Mouse (Mus musculus) stomach, adult 2 months (tissue): ENCODE data around the gene Npy2r. TPM values are rescaled to one million over a fixed set of nuclear protein-coding genes. Genes with fewer than 3 reads are reported as not detected.

Source experiments
- polyA plus RNA-seq: library from polyadenylated mRNA; depleted of rRNA; stranded (reverse); fragments of >200 nt; gene quantifications from 2 replicates; pipeline ENCODE4 v1.2.3, GENCODE M21; 2012; rRNA removed

Gene Npy2r
- 0.09 TPM in 1 of 2 replicates, not detected in the other for polyA plus RNA-seq

GRCm38 (mm10) chr3:82547908-82548721 lies at the start of gene Npy2r:
Npy2r (minus strand) TSS chr3:82548084.

Other genes with a start within 250 kb of the Npy2r start
- gene Map9, start 190.0 kb downstream of the Npy2r start, polyA plus RNA-seq = 0.11 and 0.21 TPM in 2 replicates